Mouse (Mus musculus) T-helper 17 cell (primary cell): ENCODE measurements at regions not wholly inside any gene's neighbourhood (a gene's known extent, or its start where the extent isn't known, plus 50 kb on each side); places are given as distances from the start of the nearest gene placed in this dataset.

Experiments used
- in situ Hi-C, 2 experiments: fragments of 300-600 bp; cut with MboI, MseI; formaldehyde crosslinking; loops; 1 replicate in 1 of 2; 2 replicates in 1 of 2; pipeline ENCODE4 v1.15.1; 2025; ENCODE audit warnings: high pct_unique_total_duplicates in 2 of 2

DNA sequence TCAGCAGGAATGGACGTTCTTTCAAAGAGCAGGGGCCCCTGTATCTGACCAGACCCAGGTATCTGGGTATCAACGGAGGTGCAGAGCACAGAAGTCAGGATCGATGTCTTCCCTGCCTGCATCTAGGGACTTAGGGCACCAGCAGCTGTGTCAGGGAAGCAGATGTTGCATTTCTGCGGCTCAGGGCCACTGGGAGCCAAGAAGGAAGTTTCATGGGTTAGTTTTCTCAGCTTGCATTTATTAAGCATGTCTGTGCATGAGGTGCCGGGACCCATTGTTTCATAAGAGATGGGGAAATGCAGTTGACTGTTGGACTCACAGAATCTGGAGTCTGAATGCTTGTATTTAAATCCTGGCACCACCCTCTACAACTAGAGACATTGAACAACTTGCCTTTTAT lies 71.3 kb upstream of the Spon1 start:
- in situ Hi-C loops: no loop called here

DNA sequence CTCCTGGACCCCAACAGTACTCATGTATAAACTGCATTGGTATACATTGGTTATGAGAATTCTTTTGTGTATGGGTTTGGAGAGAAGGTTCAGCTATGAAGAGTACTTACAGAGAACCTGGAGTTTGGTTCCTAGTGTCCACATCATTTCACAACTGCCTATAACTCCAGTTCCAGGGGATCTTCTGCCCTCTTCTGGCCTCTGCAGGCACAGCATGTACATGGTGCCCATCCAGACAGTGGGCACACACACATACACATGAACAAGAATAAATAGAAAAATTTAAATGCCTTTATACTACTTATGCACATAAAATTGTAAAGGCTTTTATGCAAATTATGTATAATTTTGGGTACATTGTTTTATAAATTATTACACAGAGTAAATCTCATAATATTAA lies 59.9 kb upstream of the Spon1 start:
- in situ Hi-C loops: no loop called here

DNA sequence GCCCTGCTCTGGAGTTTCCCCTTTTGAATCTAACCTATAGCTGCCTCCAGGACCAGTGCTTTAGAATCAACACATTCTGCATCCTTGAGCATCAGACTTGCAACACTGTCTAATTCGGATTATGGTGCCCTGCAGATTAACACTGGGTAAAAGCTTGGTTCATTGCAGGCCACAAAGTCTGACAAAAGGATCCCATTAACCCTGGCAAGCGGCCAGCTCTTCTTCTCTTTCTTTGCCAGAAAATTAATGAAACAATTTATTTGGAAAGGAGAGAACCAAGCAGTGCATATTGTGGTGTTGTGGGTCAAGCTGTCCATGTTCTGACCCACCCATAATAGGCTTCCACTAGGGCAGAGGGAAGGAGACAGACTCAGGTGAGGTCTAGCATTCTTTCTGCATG lies 58.2 kb upstream of the Spon1 start:
- in situ Hi-C loops: no loop called here

DNA sequence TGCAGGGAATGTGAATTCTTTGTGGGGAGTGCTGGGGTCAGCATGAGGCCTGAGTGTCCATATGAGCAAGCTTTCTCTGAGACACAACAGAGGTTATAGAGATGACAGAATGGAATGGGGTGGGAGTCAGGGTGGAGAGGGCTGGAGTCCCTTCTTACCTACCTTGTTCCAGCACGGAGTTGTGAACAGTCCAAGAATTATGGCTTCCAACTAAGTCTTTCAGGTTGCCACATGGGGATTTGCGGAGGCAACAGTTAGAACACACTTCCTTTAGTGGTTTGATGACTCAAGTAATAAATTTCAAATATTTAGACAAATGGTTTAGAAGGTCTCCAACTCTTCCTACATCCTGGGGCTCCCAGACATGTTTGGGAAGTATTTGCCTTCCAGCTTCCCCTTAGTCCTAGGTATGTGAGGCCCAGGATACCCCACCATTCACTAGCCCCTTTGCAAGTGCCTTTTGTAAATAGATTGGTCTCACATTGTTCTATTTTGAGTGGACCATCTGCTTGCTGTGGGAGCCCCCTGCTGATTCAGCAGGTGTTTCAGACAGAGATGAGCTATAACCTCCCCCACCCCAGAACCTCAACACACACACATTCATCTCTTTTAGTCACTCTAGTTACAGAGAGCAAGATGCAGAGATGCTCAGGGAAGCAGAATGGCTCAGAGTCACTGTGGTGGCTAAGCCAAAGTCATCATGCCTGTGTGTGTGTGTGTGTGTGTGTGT lies 55.1 kb upstream of the Spon1 start:
- in situ Hi-C loops: loop anchor here in 1 of 2 experiments (10.0 kb wide), 1 partner anchor 56 kb away; no protein-coding TSS in a partner anchor

DNA sequence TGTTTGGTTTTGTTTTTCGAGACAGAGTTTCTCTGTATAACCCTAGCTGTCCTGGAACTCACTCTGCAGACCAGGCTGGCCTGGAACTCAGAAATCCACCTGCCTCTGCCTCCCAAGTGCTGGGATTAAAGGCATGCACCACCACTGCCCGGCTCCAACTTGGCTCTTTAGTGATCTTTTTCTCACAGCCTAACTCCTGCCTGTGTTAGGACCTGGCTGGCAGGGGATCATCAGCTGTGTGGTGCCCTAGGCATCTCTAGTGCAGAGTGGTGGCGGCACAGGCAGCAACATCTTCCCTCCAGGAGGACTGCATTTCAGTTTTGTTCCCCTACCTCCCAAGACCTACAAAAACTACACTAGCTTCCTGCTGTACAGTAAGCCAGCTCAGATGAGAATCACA lies 54.4 kb upstream of the Spon1 start:
- in situ Hi-C loops: loop anchor here in 1 of 2 experiments (10.0 kb wide), 1 partner anchor 57 kb away; no protein-coding TSS in a partner anchor
